Mouse (Mus musculus): ENCODE data around the gene Trmt10c. TPM values are rescaled to one million over a fixed set of nuclear protein-coding genes. Genes with fewer than 3 reads are reported as not detected.
"Not testable (repeated sequence)": the region's sequence is repeated elsewhere in the genome, so short reads cannot be mapped to it uniquely, and the experiment has no call there.

The Trmt10c gene
- 33.9 and 35.6 TPM in 2 replicates for polyA plus RNA-seq (2016; fragmentation: Nextera tagmentation; extraction: Ambion mirVana)

DNA sequence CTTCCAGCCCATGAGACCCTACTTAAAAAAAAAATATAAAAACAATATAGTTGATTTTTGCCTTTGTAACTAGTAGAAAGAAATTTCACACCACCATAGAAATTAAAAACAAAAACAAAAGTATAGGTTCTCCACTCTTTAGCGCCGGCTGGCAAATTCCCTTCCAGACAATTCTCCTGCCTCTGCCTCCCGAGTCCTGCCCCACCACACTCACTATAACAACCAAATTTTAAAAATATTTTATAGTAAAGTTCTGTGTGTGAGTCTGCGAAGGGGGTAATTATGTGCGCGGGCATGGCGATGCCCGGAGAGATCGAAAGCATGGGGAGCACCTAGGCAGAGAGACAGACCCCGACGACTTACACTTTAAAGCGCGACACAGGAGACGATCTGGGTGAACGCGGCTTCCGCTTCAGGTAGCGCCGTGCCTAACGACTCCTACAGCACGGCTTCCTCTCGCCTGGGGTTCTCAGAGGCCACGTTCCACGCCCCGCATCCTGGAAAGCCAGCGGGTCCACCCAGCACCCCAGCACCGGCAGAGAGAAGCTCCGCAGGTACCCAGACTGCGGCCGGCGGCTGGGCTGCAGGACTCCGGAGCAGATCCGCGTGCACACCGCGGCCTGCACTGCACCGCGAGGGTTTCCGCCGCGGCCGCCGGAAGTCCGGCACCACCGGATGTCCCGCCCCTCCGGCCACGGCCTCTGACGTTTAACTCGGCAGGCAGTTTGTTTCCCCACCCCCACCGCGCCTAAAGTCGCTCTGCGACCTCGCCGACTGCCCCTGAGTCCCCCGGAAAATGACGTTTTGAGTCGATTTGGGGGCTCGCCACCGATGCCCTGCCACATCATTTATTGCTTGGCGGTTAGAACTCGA, at the start of gene Trmt10c:
Gene Trmt10c (minus strand): TSS at position 682 of the 873 bp plus-strand sequence.
- Histone ChIP-seq H3K36me3 (replicated peaks) (peaks cover 33% of the 10 kb centered on the region), H3K4me3 (peak within 1 kb of the TSS; percentile 94), H3K27me3 (ENCODE audit: poor library complexity, severe bottlenecking) (no peaks in the 10 kb centered on the region), H3K9me3 (no peaks in the 10 kb centered on the region), H3K4me1 (peaks cover 18% of the 10 kb centered on the region), H3K27ac (peak within 1 kb of the TSS; percentile 95)
- under 1% methylated on average over 63 of the region's 63 CpGs for WGBS
- DNase-seq (ENCODE audit: extremely low spot score, low spot score) = peak; percentile 91

DNA sequence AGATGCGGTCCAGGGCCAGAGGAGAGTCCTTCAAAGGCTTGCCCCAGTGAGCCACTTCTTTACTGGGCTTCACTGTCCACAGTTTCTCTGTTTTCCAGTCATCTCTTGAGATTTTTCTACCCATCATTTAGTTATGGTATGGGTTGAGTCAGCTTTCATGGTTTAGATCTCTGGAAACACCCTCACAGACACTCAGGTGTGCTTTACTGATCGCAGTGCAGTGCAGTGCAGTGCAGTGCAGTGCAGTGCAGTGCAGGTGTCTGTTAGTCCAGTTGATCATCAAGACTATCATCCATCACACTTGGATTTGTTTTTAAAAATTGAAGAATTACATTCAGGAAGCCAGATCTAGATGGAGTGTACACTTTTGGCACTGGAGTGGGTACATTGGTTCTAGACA, 48.7 kb upstream of the Trmt10c start:
- Histone ChIP-seq H3K27ac (no peak overlapping the region), H3K4me3 (no peak overlapping the region), H3K9me3 (no peaks in the 10 kb centered on the region), H3K36me3 (replicated peaks) (peaks cover 28% of the 10 kb centered on the region), H3K27me3 (ENCODE audit: poor library complexity, severe bottlenecking) (no peaks in the 10 kb centered on the region), H3K4me1 (no peaks in the 10 kb centered on the region)
- DNase-seq (ENCODE audit: extremely low spot score, low spot score) = no peak
- 95% methylated on average over 2 of the region's 2 CpGs for WGBS

DNA sequence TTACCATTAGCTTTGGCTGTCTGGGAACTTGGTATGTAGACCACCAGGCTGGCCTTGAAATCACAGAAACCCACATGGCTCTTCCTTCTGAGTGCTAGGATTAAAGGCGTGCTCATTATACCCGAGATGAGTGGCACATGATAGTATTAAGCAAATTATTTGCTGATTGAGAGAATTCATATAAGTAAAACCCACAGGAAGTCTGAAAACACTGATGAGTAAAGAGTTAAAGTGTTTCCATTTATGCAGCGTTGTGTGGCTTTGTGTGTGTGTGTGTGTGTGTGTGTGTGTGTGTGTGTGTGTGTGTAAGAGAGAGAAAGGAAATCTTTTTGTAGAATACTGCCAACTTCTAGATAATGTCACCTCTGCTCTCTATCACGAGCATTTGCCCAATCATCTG, 44.1 kb upstream of the Trmt10c start:
- 91% methylated on average over 4 of the region's 4 CpGs for WGBS
- H3K4me1 ChIP-seq = peaks cover 4% of the 10 kb centered on the region
- no peak overlapping the region for H3K27ac ChIP-seq
- no peaks in the 10 kb centered on the region for H3K27me3 ChIP-seq (ENCODE audit: poor library complexity, severe bottlenecking)
- H3K36me3 ChIP-seq (replicated peaks) = peaks cover 29% of the 10 kb centered on the region
- H3K4me3 ChIP-seq = no peak overlapping the region
- H3K9me3 ChIP-seq = no peaks in the 10 kb centered on the region
- DNase-seq (ENCODE audit: extremely low spot score, low spot score) = no peak

DNA sequence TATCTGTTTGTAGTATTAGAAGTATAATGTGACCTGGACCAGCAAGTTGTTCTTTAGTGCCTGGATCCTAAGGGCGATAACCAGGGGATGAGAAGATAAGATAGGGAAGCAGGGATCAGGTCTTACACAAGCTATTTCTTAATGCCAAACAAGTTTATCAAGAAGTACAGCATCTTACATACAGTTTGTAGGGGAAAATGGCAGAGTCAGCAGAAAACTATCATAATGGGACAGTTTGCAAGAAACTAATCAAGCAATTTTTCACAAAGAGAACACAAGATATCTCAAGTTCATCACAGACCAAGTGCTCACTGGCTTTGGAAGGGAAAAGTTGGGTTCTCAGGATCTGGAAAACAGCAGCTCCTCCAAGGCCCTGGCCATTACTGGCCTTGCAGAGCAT, 41.8 kb upstream of the Trmt10c start:
- H3K9me3 ChIP-seq = no peaks in the 10 kb centered on the region
- no peaks in the 10 kb centered on the region for H3K27me3 ChIP-seq (ENCODE audit: poor library complexity, severe bottlenecking)
- no peak overlapping the region for H3K27ac ChIP-seq
- no peak overlapping the region for H3K4me3 ChIP-seq
- peaks cover 16% of the 10 kb centered on the region for H3K36me3 ChIP-seq (replicated peaks)
- peaks cover 19% of the 10 kb centered on the region for H3K4me1 ChIP-seq
- no peak for DNase-seq (ENCODE audit: extremely low spot score, low spot score)
- WGBS = 94% methylated on average over 1 of the region's 1 CpGs

DNA sequence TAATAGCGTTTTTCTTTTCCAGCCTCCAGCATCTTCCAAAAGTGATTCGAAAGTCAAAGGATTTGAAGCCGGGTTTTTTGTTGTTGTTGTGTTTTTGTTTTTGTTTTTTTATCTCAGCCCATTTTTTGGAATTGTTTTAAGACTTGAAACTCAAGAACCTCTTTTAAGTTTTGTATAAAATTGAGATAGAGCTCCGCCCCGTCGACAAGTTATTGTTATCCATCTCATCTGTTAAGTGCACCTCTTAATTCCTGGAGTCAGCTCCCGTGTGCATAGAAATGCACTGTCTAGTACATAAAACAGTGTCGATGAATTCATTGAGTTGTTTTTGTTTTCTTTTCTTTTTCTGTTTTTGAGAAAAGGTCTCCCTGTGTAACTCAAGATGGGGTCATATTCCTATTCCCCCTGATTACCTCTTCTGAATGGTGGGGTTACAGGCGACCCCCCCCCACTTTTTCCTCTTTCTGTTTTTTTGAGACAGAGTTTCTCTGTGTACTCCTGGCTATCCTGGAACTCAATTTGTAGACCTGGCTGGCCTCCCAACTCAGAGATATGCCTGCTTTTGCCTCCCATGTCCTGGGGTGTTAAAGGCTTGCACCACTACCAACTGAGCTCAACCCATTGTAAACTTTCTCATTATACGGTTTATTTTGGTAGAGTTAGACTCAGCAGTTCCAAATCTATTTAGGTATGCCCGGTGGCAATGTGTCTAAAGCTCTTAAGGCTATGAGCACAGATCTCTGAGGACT, 38.7 kb upstream of the Trmt10c start:
- Histone ChIP-seq H3K4me1 (peaks cover 25% of the 10 kb centered on the region), H3K4me3 (peak overlapping the region; percentile 86), H3K27me3 (ENCODE audit: poor library complexity, severe bottlenecking) (no peaks in the 10 kb centered on the region), H3K9me3 (no peaks in the 10 kb centered on the region), H3K27ac (peak overlapping the region; percentile 95), H3K36me3 (replicated peaks) (peaks cover 4% of the 10 kb centered on the region)
- no peak for DNase-seq (ENCODE audit: extremely low spot score, low spot score)
- WGBS = 12% methylated on average over 11 of the region's 11 CpGs

DNA sequence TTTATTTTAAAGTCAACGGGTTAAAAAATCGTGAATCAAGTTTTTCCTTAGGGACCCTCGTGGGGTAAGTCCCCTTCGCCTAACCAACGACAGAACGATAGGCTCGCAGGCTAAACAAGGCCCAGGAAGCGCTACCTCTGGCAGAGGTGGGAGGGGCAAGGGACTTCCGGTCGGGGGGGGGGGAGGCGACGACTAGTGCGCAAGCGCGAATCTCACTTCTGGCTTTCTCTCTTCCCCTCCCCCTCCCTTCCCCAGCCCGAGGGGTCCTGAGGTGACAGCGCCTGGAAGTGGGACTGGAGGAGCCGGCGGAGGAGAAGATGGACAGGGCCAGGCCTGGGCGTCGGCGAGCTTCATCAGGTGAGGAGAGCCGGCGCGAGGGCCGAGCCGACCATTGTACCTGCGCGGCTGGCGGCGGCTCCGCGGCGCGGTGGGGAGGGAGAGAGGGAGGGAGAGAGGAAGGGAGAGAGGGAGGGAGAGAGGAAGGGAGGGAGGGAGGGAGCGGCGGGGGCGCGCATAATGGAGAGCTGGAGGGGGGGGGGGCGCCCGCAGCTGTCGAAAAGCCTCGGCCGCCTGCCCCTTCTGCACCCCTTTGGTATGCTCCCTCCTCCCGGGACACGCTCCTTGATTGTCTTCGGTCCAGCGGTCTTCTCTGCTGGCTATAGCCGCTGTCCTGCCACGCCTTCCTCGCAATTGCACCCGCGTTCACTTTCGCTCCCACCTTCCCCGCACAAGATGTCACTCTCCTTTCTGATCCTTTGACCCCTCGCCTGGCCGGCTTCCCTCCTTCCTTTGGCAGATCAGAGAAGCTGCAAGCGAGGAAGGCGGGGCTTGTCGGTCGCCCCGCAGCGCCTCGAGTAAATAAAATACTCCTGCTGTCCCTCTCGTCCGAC, 37.8 kb upstream of the Trmt10c start:
- DNase-seq (ENCODE audit: extremely low spot score, low spot score) = peak; percentile 93
- Histone ChIP-seq H3K27me3 (ENCODE audit: poor library complexity, severe bottlenecking) (no peaks in the 10 kb centered on the region), H3K4me3 (peak overlapping the region; percentile 86), H3K36me3 (replicated peaks) (peaks cover 4% of the 10 kb centered on the region), H3K27ac (peak overlapping the region; percentile 95), H3K4me1 (peaks cover 27% of the 10 kb centered on the region), H3K9me3 (no peaks in the 10 kb centered on the region)
- under 1% methylated on average over 41 of the region's 66 CpGs for WGBS

DNA sequence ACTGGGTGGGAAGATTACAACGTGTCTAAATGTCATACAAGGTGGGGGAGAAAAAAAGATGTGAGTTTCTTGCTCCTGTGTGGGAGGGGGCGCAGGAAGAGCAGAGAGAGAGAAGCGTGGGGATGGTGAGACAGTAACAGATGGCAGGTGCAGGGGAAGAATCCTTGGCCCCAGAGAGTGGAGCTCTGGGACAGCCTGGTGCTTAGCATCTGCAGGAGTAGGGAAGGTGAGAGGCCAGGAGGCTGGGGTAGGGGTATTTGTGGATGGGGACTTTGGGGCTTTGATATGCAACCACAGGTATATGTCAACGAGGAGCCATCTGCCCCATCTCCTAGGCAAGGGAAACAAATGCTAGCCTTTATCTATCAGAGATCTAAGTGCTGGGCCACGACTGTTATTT, 36.9 kb upstream of the Trmt10c start:
- peaks cover 4% of the 10 kb centered on the region for H3K36me3 ChIP-seq (replicated peaks)
- DNase-seq (ENCODE audit: extremely low spot score, low spot score) = no peak
- peak overlapping the region; percentile 95 for H3K27ac ChIP-seq
- WGBS = 81% methylated on average over 5 of the region's 5 CpGs
- peak overlapping the region; percentile 86; the same call in 1 of the 2 replicates for H3K4me3 ChIP-seq
- H3K9me3 ChIP-seq = no peaks in the 10 kb centered on the region
- peaks cover 27% of the 10 kb centered on the region for H3K4me1 ChIP-seq
- H3K27me3 ChIP-seq (ENCODE audit: poor library complexity, severe bottlenecking) = no peaks in the 10 kb centered on the region

DNA sequence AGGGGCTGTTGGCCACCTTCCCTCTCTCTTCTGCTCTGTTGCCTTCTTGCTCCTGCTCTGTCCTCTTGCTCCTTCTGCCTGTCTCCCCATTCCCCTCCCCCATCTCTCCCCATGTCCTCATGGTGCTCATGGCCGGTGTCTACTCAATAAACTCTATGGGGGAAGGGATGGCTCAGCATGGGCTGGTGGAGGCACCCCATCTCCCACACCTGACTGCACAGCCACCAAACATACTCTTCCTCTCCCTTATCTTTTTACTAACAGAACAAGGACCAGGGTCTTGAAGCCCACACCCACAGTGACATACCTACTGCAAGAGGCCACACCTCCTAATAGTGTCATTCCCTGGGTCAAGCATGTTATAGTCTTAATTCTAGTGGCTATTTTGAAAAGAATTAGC, 36.5 kb upstream of the Trmt10c start:
- no peak for DNase-seq (ENCODE audit: extremely low spot score, low spot score)
- H3K4me1 ChIP-seq = peaks cover 27% of the 10 kb centered on the region
- H3K4me3 ChIP-seq = no peak overlapping the region
- no peaks in the 10 kb centered on the region for H3K9me3 ChIP-seq
- no peaks in the 10 kb centered on the region for H3K27me3 ChIP-seq (ENCODE audit: poor library complexity, severe bottlenecking)
- peaks cover 4% of the 10 kb centered on the region for H3K36me3 ChIP-seq (replicated peaks)
- WGBS = 94% methylated on average over 1 of the region's 1 CpGs
- H3K27ac ChIP-seq = no peak overlapping the region

DNA sequence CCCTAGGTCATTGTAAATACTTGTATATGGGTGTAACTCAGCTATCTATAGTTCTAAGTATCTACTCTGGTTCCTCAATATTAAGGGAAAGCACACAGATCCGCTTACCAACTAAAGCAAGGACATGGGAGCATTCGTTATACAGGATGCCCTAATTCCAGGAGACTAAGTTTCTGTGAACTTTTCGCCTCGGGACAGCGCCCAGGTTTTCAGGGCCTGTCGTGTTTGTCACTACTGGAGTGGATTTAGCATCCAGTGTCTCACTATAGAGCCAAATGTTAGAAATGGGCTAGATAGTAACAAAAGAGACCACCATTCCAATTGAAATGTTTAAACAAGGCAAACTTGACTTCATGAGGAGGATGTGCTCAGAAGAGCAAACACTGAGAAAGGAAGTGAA, 35.5 kb upstream of the Trmt10c start:
- not testable (repeated sequence) for H3K9me3 ChIP-seq; H3K27me3 ChIP-seq (ENCODE audit: poor library complexity, severe bottlenecking); H3K27ac ChIP-seq; DNase-seq (ENCODE audit: extremely low spot score, low spot score); H3K36me3 ChIP-seq (replicated peaks); H3K4me3 ChIP-seq
- peaks cover 27% of the 10 kb centered on the region for H3K4me1 ChIP-seq
- WGBS = 94% methylated on average over 6 of the region's 6 CpGs

DNA sequence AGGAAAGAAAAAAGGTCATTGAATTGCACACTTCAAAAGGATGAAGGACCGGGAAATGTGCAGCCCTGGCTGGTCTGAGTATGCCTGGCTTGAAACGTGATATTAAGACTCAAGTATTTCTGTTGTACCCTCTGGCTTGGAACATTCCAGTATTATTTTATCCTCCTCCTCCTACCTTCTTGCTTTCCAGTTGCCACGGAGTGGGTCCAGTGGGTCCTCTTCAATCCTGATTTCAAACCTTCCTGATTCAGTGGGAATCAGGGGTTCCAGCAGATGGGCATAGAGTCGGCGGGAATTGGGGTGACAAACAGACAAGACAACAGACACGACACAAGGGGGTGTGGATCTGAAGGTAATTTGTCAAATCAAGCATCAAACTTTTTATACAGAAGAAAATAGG, 34.9 kb upstream of the Trmt10c start:
- Histone ChIP-seq H3K27ac (no peak overlapping the region), H3K9me3 (no peaks in the 10 kb centered on the region), H3K4me3 (no peak overlapping the region), H3K27me3 (ENCODE audit: poor library complexity, severe bottlenecking) (no peaks in the 10 kb centered on the region), H3K4me1 (peaks cover 27% of the 10 kb centered on the region), H3K36me3 (replicated peaks) (no peaks in the 10 kb centered on the region)
- WGBS = 83% methylated on average over 6 of the region's 6 CpGs
- DNase-seq (ENCODE audit: extremely low spot score, low spot score) = no peak

DNA sequence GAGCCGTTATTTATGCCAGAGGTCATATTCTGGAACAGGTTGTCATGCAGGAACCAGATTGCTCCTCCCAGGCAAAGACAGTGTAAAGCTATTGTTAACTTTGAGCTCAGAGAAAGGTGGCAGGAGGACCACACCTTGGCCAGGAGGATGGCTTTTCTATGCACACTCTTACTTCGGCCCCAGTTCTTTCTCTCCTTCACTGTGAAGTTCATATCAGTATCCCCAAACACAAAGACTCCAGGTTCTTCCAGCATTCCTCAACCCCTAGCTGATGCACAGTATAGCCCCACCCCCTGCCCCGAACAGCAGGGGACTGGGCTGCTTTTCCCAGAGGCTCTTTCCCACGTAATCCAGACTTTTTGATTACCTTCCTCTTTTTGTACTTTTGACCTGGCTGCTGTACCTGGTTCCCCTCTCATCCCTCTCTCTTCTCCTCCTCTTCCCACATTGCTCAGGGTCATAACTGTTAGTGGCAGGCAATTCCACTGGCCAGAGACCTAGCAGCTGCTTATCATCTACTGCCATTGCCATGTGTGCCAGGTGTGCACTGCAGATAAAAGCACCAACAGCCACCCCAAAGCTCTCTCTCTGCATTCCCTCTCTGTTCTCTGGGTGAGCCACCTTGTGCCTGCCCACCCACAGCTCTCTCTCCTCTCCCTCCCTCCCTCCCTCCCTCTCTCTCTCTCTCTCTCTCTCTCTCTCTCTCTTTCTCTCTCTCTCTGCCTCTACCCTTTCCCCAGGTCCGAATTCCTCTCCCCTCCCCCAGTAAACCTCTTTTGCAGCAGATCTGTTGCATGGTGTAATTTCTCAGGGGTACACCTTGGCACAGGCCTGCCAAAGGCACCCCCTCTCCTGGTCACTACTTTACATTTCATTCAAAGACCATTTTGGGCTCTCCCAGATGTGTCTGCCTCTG, 34.0 kb upstream of the Trmt10c start:
- no peaks in the 10 kb centered on the region for H3K36me3 ChIP-seq (replicated peaks)
- no peak for DNase-seq (ENCODE audit: extremely low spot score, low spot score)
- peak overlapping the region; percentile 53 for H3K27ac ChIP-seq
- no peak overlapping the region for H3K4me3 ChIP-seq
- no peaks in the 10 kb centered on the region for H3K9me3 ChIP-seq
- H3K27me3 ChIP-seq (ENCODE audit: poor library complexity, severe bottlenecking) = no peaks in the 10 kb centered on the region
- peaks cover 22% of the 10 kb centered on the region for H3K4me1 ChIP-seq
- WGBS = 45% methylated on average over 5 of the region's 5 CpGs
